Mouse (Mus musculus) layer of hippocampus, adult 11-12 months (tissue): ENCODE measurements at regions not wholly inside any gene's neighbourhood (a gene's known extent, or its start where the extent isn't known, plus 50 kb on each side); places are given as distances from the start of the nearest gene placed in this dataset.

Source experiments
- DNase-seq: peaks from one replicate; pipeline ENCODE4 v3.0.0; 2022; ENCODE audit warnings: low spot score

- DNase-seq, result no peak
Measured at GRCm38 (mm10) chr10:101117158-101117557, 526.9 kb downstream of the 1700017N19Rik start.

- DNase-seq, result no peak
Measured at GRCm38 (mm10) chr10:101120209-101120608, 529.9 kb downstream of the 1700017N19Rik start.

GRCm38 (mm10) chr10:101167085-101167484, 514.2 kb upstream of the Mgat4c start:
- no peak for DNase-seq

- DNase-seq, result no peak
Measured at GRCm38 (mm10) chr10:101171826-101172225, 509.5 kb upstream of the Mgat4c start.

- peak; percentile 19 for DNase-seq
Measured at GRCm38 (mm10) chr10:101189233-101189632, 492.1 kb upstream of the Mgat4c start.
